Mouse (Mus musculus) heart, embryonic 11.5 days (tissue): ENCODE measurements around the gene Tox4. TPM values are rescaled to one million over a fixed set of nuclear protein-coding genes. Genes with fewer than 3 reads are reported as not detected.

Source experiments
- ATAC-seq: fragments of 200-750 bp; cut with Nextera tagmentation; replicated peaks from 2 replicates; pipeline ENCODE4 v1.8.0; 2017; ENCODE audit warnings: moderate library complexity; ENCODE audit not compliant: insufficient number of reproducible peaks, low FRiP score, low TSS enrichment
- H3K27ac ChIP-seq: fragments of 300-500 bp; sonication (generic); 2 replicates; pipeline ENCODE4 v1.5.1; 2014; ENCODE audit warnings: mild to moderate bottlenecking, low read depth, low read length
- H3K27me3 ChIP-seq: fragments of 300-500 bp; sonication (generic); 2 replicates; pipeline ENCODE4 v1.6.1; 2014; ENCODE audit warnings: mild to moderate bottlenecking, low read length, mixed read lengths; ENCODE audit not compliant: control insufficient read depth, insufficient read depth
- H3K36me3 ChIP-seq: fragments of 300-500 bp; sonication (generic); 2 replicates; pipeline ENCODE4 v1.6.1; 2014; ENCODE audit warnings: mild to moderate bottlenecking, low read length, moderate library complexity, mixed read lengths; ENCODE audit not compliant: control insufficient read depth, insufficient read depth
- H3K4me1 ChIP-seq: fragments of 300-500 bp; sonication (generic); 2 replicates; pipeline ENCODE4 v1.6.1; 2014; ENCODE audit warnings: low read length; ENCODE audit not compliant: control insufficient read depth, insufficient read depth
- H3K4me2 ChIP-seq: fragments of 300-500 bp; sonication (generic); 2 replicates; pipeline ENCODE4 v1.6.1; 2014; ENCODE audit warnings: mild to moderate bottlenecking, moderate library complexity
- H3K4me3 ChIP-seq: fragments of 300-500 bp; sonication (generic); 2 replicates; pipeline ENCODE4 v1.5.1; 2014; ENCODE audit warnings: low read depth, low read length
- H3K9ac ChIP-seq: fragments of 300-500 bp; sonication (generic); 2 replicates; pipeline ENCODE4 v1.6.1; 2014; ENCODE audit warnings: mild to moderate bottlenecking, low read depth, low read length, moderate library complexity
- H3K9me3 ChIP-seq: fragments of 300-500 bp; sonication (generic); replicated peaks from 2 replicates; pipeline ENCODE4 v1.6.1; 2016; ENCODE audit warnings: low read length; ENCODE audit not compliant: control insufficient read depth
- WGBS: fragments of 180-500 bp; shearing (Covaris S2); extraction: QIAGEN DNeasy Blood & Tissue Kit; methylation state at CpG from one replicate; pipeline ENCODE4 v1.1.7; 2014; ENCODE audit not compliant: insufficient replicate concordance; 5-methylcytosine and 5-hydroxymethylcytosine counted together
- polyA plus RNA-seq: library from polyadenylated mRNA; unstranded; fragments of >200 nt; fragmentation: Nextera tagmentation; extraction: Ambion mirVana; gene quantifications from 2 replicates; pipeline ENCODE4 v1.2.1, GENCODE M21; 2014

Tox4 gene
- polyA plus RNA-seq, 1 experiment from 2014 or later: 36.5 TPM

DNA sequence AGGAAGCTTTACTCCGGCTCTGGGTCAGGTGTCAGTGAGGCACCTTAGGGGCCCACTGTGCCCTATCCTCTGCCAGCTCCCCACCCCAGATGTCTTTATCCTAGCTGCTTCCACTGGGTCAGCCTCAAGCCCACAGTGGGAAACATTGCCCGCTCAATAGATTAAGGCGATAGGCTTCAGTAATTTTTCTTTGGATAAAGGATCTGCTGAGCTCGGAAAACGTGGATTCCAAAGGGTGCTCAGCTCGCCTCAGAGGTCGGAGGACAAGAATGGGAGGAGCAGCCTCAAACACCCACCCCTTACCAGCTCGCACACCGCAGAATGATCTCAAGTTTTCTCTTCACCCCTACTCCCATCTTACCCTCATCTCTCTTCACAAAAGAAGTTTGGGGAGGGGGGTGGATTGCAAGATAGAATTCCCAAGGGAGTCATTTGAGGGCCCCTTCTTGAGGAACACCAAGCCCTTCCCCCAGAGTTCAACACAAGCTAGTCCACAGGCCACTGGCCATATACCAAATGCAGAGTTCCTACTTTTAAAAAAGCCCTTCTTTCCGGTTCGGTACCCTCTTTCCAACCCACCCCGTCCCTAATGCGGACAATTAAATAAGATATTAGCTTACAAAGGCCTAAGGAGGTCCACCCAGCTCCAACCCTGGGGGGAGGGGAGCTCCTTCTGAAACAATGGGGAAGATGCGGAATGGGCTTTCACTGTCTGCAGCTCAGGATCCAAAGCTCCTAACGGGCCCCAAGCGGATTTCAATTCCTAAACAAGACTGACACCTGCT lies 37.7 kb downstream of the Tox4 start:
- peaks cover 3% of the 10 kb centered on the region; the same call in 1 of the 2 replicates for H3K27me3 ChIP-seq
- H3K4me2 ChIP-seq: peak overlapping the region; percentile 84
- H3K9ac ChIP-seq: peak overlapping the region; percentile 86
- peaks cover 12% of the 10 kb centered on the region; the same call in 1 of the 2 replicates for H3K4me1 ChIP-seq
- peak overlapping the region; percentile 74 for H3K4me3 ChIP-seq
- H3K36me3 ChIP-seq: peaks cover 26% of the 10 kb centered on the region
- H3K27ac ChIP-seq: peak overlapping the region; percentile 85; the same call in 1 of the 2 replicates
- H3K9me3 ChIP-seq: no peaks in the 10 kb centered on the region
- WGBS: 9% methylated on average over 16 of the region's 16 CpGs
- peak; percentile 46 for ATAC-seq

DNA sequence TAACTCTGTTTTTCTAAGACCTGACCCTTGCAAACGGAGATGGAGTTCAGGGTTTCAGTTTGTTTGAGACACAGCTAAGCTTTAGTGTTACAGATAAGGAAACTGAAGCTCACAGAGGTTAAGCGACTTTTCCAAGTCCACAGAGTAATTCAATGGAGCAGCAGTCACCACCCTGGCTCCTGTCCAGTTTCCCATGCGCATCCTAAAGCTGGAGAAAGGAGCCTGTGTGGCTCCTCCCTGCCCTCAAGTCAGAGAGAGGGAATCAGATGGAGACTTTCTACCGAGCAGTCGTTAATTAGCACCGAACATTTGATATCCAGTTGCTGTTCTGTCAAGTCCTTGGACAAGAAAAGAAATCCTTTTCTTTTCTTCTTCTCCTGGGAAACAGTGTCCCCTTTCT lies 40.4 kb downstream of the Tox4 start:
- H3K4me1 ChIP-seq: peaks cover 9% of the 10 kb centered on the region; the same call in 1 of the 2 replicates
- H3K27me3 ChIP-seq: peaks cover 3% of the 10 kb centered on the region; the same call in 1 of the 2 replicates
- no peak overlapping the region for H3K27ac ChIP-seq
- no peak for ATAC-seq
- peaks cover under 1% of the 10 kb centered on the region for H3K36me3 ChIP-seq
- no peaks in the 10 kb centered on the region for H3K9me3 ChIP-seq
- H3K9ac ChIP-seq: no peak overlapping the region
- H3K4me2 ChIP-seq: no peak overlapping the region
- WGBS: 45% methylated on average over 6 of the region's 6 CpGs
- H3K4me3 ChIP-seq: no peak overlapping the region

DNA sequence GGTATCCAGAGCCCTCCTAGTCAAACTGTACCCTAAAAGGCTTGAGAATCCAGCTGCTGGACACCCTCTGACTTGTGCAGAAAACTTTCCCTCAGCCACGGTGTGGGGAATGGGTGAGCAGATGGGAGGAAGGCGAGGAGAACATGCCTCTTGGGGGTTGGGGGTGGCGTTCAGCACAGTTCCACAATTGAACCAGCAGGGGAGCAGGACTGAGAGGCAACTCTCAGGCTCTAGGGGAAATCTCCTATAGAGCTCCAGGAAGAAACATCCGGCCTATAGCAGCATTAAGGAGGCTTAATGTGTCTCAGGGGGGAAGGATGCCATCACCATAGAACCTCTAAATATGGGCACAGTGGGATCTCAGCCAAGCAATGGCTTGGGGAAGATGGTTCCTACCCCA lies 46.9 kb downstream of the Tox4 start:
- Histone ChIP-seq H3K9ac (no peak overlapping the region), H3K9me3 (no peaks in the 10 kb centered on the region), H3K27me3 (peaks cover 35% of the 10 kb centered on the region), H3K36me3 (no peaks in the 10 kb centered on the region), H3K27ac (no peak overlapping the region), H3K4me3 (no peak overlapping the region), H3K4me2 (no peak overlapping the region), H3K4me1 (no peaks in the 10 kb centered on the region)
- WGBS: 13% methylated on average over 4 of the region's 4 CpGs
- ATAC-seq: no peak

DNA sequence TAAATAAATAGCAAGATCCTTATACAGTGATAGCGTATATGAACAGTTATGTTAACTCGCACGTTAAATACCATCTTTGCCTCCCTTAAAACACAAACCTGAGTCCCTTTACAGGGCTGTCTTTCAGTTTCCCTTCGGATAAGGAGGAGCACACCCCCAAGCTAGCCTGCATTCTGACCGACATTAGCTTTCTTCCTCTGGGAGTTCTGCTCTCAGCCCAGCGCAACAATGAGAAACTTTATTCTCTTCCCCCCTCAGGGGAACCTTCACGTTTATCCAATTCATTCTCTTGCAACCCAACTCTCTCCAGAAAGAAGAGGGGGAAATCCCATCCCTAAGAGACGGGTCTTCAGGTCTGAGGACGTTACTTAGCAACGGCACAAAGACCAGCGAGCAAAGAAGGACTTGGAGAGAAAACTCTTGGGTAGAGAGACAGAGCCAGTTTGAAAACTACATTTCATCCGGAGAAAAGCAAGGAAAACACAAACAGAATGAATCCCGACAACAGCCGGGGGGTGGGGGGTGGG lies 48.5 kb downstream of the Tox4 start:
- Histone ChIP-seq H3K9me3 (no peaks in the 10 kb centered on the region), H3K9ac (no peak overlapping the region), H3K4me1 (no peaks in the 10 kb centered on the region), H3K36me3 (no peaks in the 10 kb centered on the region), H3K4me3 (peak overlapping the region; percentile 36), H3K27me3 (peaks cover 45% of the 10 kb centered on the region), H3K27ac (no peak overlapping the region), H3K4me2 (peak overlapping the region; percentile 70)
- WGBS: 3% methylated on average over 14 of the region's 14 CpGs
- no peak for ATAC-seq

DNA sequence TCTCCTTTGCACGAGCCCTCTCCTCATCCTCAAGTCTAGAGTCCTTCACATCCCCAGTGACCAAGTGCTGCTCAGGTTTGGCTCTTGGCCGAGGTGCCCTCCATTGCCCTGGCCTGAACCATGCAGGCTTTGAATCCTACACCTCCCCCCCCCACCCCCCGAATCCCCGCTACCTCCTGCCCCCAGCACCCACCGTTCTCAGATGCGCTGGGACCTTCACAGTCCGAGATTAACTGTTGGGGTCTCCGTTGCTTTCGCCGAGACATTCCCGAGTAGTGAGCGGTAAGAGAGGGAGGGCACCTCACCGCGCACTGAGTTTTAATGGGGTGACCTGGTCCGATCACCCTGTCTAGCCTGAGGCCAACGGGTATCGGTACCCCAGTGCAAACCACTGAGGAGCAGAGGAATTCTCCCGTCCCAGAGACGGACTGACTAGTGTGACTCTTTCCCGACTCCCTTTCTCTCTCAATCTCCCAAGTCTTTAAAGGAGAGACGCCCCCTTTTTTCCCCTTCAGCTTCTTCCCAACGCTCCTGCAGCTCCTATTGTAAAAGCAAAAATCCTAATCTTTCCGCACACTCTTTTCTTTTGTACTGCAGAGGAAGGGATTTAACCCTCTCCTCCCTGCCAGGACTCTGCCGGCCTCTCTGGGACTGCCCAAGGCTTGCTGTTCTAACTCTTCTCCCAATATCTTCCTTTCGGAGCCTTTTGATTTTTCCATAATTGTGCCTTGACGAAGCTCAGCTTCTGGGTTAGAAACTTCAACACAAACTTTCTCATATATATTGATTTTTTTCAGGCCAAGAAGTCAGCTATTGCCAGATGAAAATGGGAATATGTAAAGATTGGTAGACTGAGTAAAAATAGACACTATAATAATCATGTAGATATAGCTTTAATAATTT lies 49.2 kb downstream of the Tox4 start, which contains the start of gene Sall2:
Gene Sall2, minus strand, starts transcription at position 853 of the 903 bp plus-strand sequence.
- Histone ChIP-seq H3K27me3 (peaks cover 45% of the 10 kb centered on the region), H3K4me3 (peak within 1 kb of the TSS; percentile 36), H3K4me2 (peak within 1 kb of the TSS; percentile 70), H3K9ac (no peak within 1 kb of the TSS), H3K36me3 (no peaks in the 10 kb centered on the region), H3K27ac (no peak within 1 kb of the TSS), H3K4me1 (no peaks in the 10 kb centered on the region), H3K9me3 (no peaks in the 10 kb centered on the region)
- no peak for ATAC-seq
- WGBS: under 1% methylated on average over 26 of the region's 26 CpGs

DNA sequence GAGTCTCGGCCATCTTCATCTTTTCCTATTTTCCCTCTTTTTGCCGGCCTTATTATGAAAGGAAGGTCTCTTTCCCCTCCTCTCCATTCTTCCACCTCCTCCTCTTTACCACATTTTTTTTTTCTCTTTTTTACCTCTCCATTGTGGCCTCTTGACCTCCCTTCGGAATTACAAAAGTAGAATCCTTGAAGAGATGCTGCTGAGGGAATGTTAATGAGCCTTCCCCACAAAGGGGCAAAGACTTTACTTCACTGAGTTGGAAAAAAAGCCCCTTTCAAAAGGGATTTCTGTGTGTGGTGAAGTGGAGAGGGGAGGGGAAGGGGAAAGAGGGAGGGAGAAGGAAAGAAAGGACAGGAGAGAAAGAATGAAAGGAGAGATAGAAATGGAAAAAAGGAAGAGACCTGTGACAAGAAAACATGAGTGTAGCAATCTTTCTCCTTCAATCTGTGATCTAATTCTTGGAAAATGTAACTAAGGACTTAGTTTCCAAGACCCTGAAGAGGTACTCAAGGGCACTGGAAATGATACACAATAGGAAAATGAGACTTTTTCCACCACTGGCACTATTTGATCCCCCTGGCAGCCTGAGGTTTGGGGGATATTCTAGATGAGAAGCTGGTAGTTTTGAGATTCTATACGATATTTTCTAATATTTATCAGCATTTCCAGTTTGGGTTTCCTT lies 52.3 kb downstream of the Tox4 start:
- Histone ChIP-seq H3K4me2 (no peak overlapping the region), H3K4me1 (no peaks in the 10 kb centered on the region), H3K36me3 (no peaks in the 10 kb centered on the region), H3K9ac (no peak overlapping the region), H3K27me3 (peaks cover 38% of the 10 kb centered on the region), H3K9me3 (no peaks in the 10 kb centered on the region), H3K27ac (no peak overlapping the region), H3K4me3 (no peak overlapping the region)
- no peak for ATAC-seq
- WGBS: 24% methylated on average over 4 of the region's 4 CpGs

DNA sequence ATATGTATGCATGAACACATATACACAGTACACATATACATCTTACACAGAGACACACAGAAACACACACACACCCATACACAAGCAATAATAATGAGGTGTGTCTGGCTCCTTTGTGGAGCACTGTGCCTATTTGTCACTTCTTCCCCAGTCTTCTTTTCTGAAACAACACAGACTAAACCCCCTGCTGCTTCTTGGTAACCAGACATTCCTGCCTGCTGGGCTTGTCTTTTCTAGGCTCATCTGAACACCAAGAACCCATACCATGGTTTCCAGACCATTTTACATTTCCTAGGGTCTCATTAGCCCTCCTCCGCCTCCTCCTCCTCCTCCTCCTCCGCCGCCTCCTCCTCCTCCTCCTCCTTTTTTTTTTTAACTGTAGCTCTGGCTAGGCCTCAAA lies 53.2 kb downstream of the Tox4 start:
- H3K27me3 ChIP-seq: peaks cover 28% of the 10 kb centered on the region
- 83% methylated on average over 1 of the region's 3 CpGs for WGBS
- no peak overlapping the region for H3K27ac ChIP-seq
- no peaks in the 10 kb centered on the region for H3K36me3 ChIP-seq
- H3K4me1 ChIP-seq: no peaks in the 10 kb centered on the region
- no peak overlapping the region for H3K9ac ChIP-seq
- no peak overlapping the region for H3K4me3 ChIP-seq
- H3K4me2 ChIP-seq: no peak overlapping the region
- H3K9me3 ChIP-seq: no peaks in the 10 kb centered on the region
- no peak for ATAC-seq
